In genomic region chr12:86037235-86037921, GRCm38 (mm10) we compare ENCODE assay signal across 9 mouse cellular contexts. TPM values are rescaled to one million over a fixed set of nuclear protein-coding genes. Genes with fewer than 3 reads are reported as not detected.
A peak's percentile ranks its signal among the peaks of the same experiment; 100 is the strongest.
DNase-seq lines count a peak whose midpoint lies in the region; ATAC-seq lines count a peak whose summit lies in the region.
"Had no signal": no experiment of that assay in that cellular context is flagged by ENCODE, and none has a peak within 500 bp of the region (broad histone marks: within the 10 kb centered on the region; RNA-seq: fewer than 3 reads in every experiment).

No protein-coding gene starts in this region.

- peak; percentile 51 to 64 for DNase-seq in kidney, postnatal 4 days
- DNase-seq in kidney, adult 11 months = no peak
- peak; percentile 76 for DNase-seq in embryonic facial prominence, embryonic 14.5 days (ENCODE audit: low spot score)
- DNase-seq in hindlimb bud, embryonic 11.5 days (ENCODE audit: extremely low spot score, low read depth, low spot score) = peak; percentile 79
- peak; percentile 40 for DNase-seq in retina, embryonic 14.5 days (ENCODE audit: low spot score)
- no peak for DNase-seq in layer of hippocampus, adult 11-12 months (ENCODE audit: low spot score)
- DNase-seq in layer of hippocampus, adult 8-10 months (ENCODE audit: low spot score in 2 of 2) = no peak
- DNase-seq: right cerebral cortex, postnatal 4 days had no signal

- 0 out of 2 replicates have a peak overlapping the region, but pooled peaks have one; percentile 23 for H3K4me2 ChIP-seq in embryonic facial prominence, embryonic 14.5 days (ENCODE audit: low read depth, low read length)

- H3K36me3 ChIP-seq in embryonic facial prominence, embryonic 14.5 days (ENCODE audit: control insufficient read depth, insufficient read depth, low read length) = no peaks in the 10 kb centered on the region

- H3K9ac ChIP-seq in embryonic facial prominence, embryonic 14.5 days (ENCODE audit: low read depth, low read length) = no peak overlapping the region; the same call in 1 of the 2 replicates

- whole genome bisulfite sequencing in embryonic facial prominence, embryonic 14.5 days = 19% methylated on average over 12 of the region's 12 CpGs

- H3K4me1 ChIP-seq in embryonic facial prominence, embryonic 14.5 days (ENCODE audit: control insufficient read depth, insufficient read depth, low read length) = peaks cover 16% of the 10 kb centered on the region; the same call in 1 of the 2 replicates

- H3K9me3 ChIP-seq in embryonic facial prominence, embryonic 14.5 days (ENCODE audit: control insufficient read depth, low read length) = no peaks in the 10 kb centered on the region

- ATAC-seq in embryonic facial prominence, embryonic 14.5 days (ENCODE audit: low read depth) = peak; percentile 83

- no peaks in the 10 kb centered on the region for H3K27me3 ChIP-seq in embryonic facial prominence, embryonic 14.5 days (replicated peaks; ENCODE audit: control insufficient read depth, insufficient read depth, low read length)

- H3K27ac ChIP-seq in embryonic facial prominence, embryonic 14.5 days (replicated peaks; ENCODE audit: low read depth, low read length) = peak overlapping the region; percentile 53

- H3K4me3 ChIP-seq in embryonic facial prominence, embryonic 14.5 days (ENCODE audit: low read depth, low read length) = no peak overlapping the region
- H3K4me3 ChIP-seq: erythroblast, embryonic 14.5 days had no signal

RNA-seq across cellular contexts. Expression of gene Tgfb3, which starts 41.5 kb away (rescaled TPM):
- 59.4 and 61.8 TPM in 2 replicates for polyA plus RNA-seq in embryonic facial prominence, embryonic 14.5 days (2014; fragmentation: Nextera tagmentation; extraction: Ambion mirVana)
- total RNA-seq in layer of hippocampus, adult 8-10 months (2022) = 10 to 100 TPM; 13.7 to 19.9 (median 16.0) TPM
- polyA plus RNA-seq: erythroblast, embryonic 14.5 days had no signal

RNA-seq across cellular contexts. Expression of gene Ift43, which starts 45.0 kb away (rescaled TPM):
- 79.2 and 80.3 TPM in 2 replicates for polyA plus RNA-seq in embryonic facial prominence, embryonic 14.5 days (2014; fragmentation: Nextera tagmentation; extraction: Ambion mirVana)
- 10 to 100 TPM; 13.0 to 18.5 (median 15.4) TPM for total RNA-seq in layer of hippocampus, adult 8-10 months (2022)
- polyA plus RNA-seq: erythroblast, embryonic 14.5 days had no signal

Comparison
In these comparisons a context has a peak if more than half of its experiments do, and no peak if none do; other contexts are left out.
1. DNase-seq: peak in kidney, postnatal 4 days (2 of 2), embryonic facial prominence, embryonic 14.5 days (single experiment), hindlimb bud, embryonic 11.5 days (single experiment) and retina, embryonic 14.5 days (single experiment); none in kidney, adult 11 months (single experiment), layer of hippocampus, adult 11-12 months (single experiment) and layer of hippocampus, adult 8-10 months (0 of 2).